Mouse (Mus musculus) natural killer cell, adult 2 months (primary cell): ENCODE measurements at regions not wholly inside any gene's neighbourhood (a gene's known extent, or its start where the extent isn't known, plus 50 kb on each side); places are given as distances from the start of the nearest gene placed in this dataset.

Source experiments
- DNase-seq, 2 experiments: peaks; one replicate each; pipeline ENCODE4 v3.0.0; 2022; ENCODE audit warnings: low spot score in 2 of 2

- peak; percentile 73 to 85 for DNase-seq
Observed at GRCm38 (mm10) chrX:167091841-167092240, 117.3 kb downstream of the Tmsb4x start.

GRCm38 (mm10) chrX:167088930-167089329 is 120.2 kb downstream of the Tmsb4x start:
- DNase-seq = peak in 1 of 2 experiments; percentile 57

- DNase-seq = no peak
Observed at GRCm38 (mm10) chrX:167088438-167088837, 120.7 kb downstream of the Tmsb4x start.

GRCm38 (mm10) chrX:167080821-167081220 is 128.3 kb downstream of the Tmsb4x start:
- DNase-seq = no peak

- DNase-seq = no peak
Observed at GRCm38 (mm10) chrX:167069075-167069474, 140.0 kb downstream of the Tmsb4x start.

GRCm38 (mm10) chrX:167067918-167068317 is 141.2 kb downstream of the Tmsb4x start:
- DNase-seq = no peak

GRCm38 (mm10) chrX:167063881-167064280 is 145.2 kb downstream of the Tmsb4x start:
- DNase-seq = peak; percentile 11 to 58

GRCm38 (mm10) chrX:167052456-167052855 is 156.7 kb downstream of the Tmsb4x start:
- no peak for DNase-seq

- DNase-seq = no peak
Observed at GRCm38 (mm10) chrX:167050066-167050465, 159.0 kb downstream of the Tmsb4x start.

- DNase-seq = no peak
Observed at GRCm38 (mm10) chrX:167049191-167049968, 159.7 kb downstream of the Tmsb4x start.

- no peak for DNase-seq
Observed at GRCm38 (mm10) chrX:167037971-167038370, 171.1 kb downstream of the Tmsb4x start.

GRCm38 (mm10) chrX:167036355-167036754 is 172.8 kb downstream of the Tmsb4x start:
- no peak for DNase-seq

- no peak for DNase-seq
Observed at GRCm38 (mm10) chrX:167035639-167036038, 173.5 kb downstream of the Tmsb4x start.

- no peak for DNase-seq
Observed at GRCm38 (mm10) chrX:167033091-167033490, 176.0 kb downstream of the Tmsb4x start.

- DNase-seq = no peak
Observed at GRCm38 (mm10) chrX:167032586-167032985, 176.5 kb downstream of the Tmsb4x start.

GRCm38 (mm10) chrX:167031543-167031942 is 177.6 kb downstream of the Tmsb4x start:
- DNase-seq = no peak

GRCm38 (mm10) chrX:167015602-167016001 is 193.5 kb downstream of the Tmsb4x start:
- no peak for DNase-seq

GRCm38 (mm10) chrX:167014322-167014721 is 194.8 kb downstream of the Tmsb4x start:
- DNase-seq = no peak

- no peak for DNase-seq
Observed at GRCm38 (mm10) chrX:167012891-167013290, 196.2 kb downstream of the Tmsb4x start.

GRCm38 (mm10) chrX:167011977-167012542 is 197.1 kb downstream of the Tmsb4x start:
- DNase-seq = no peak

GRCm38 (mm10) chrX:166995855-166996254 is 213.3 kb downstream of the Tmsb4x start:
- no peak for DNase-seq

GRCm38 (mm10) chrX:166981003-166981402 is 228.1 kb downstream of the Tmsb4x start:
- DNase-seq = no peak

GRCm38 (mm10) chrX:166980504-166980903 is 228.6 kb downstream of the Tmsb4x start:
- DNase-seq = no peak
